Mouse (Mus musculus) liver, embryonic 16.5 days (tissue): Measurements from ENCODE around the gene Drd4. TPM values are rescaled to one million over a fixed set of nuclear protein-coding genes. Genes with fewer than 3 reads are reported as not detected.

Source experiments
- ATAC-seq: fragments of 200-750 bp; cut with Nextera tagmentation; 2 replicates; pipeline ENCODE4 v1.8.0; 2017; ENCODE audit warnings: low read depth, mild to moderate bottlenecking, moderate number of reproducible peaks, moderate library complexity
- H3K27ac ChIP-seq: fragments of 300-500 bp; sonication (generic); 2 replicates; pipeline ENCODE4 v1.5.1; 2014; ENCODE audit warnings: mild to moderate bottlenecking, low read length
- H3K27me3 ChIP-seq: fragments of 300-500 bp; sonication (generic); 2 replicates; pipeline ENCODE4 v1.6.1; 2014; ENCODE audit warnings: low read depth, low read length, mixed read lengths; ENCODE audit not compliant: control insufficient read depth, insufficient read depth
- H3K36me3 ChIP-seq: fragments of 300-500 bp; sonication (generic); 2 replicates; pipeline ENCODE4 v1.6.1; 2014; ENCODE audit warnings: mild to moderate bottlenecking; ENCODE audit not compliant: control insufficient read depth, insufficient read depth
- H3K4me1 ChIP-seq: fragments of 300-500 bp; sonication (generic); 2 replicates; pipeline ENCODE4 v1.6.1; 2014; ENCODE audit warnings: low read depth, low read length, mixed read lengths; ENCODE audit not compliant: control insufficient read depth
- H3K4me2 ChIP-seq: fragments of 300-500 bp; sonication (generic); 2 replicates; pipeline ENCODE4 v1.6.1; 2014; ENCODE audit warnings: low read depth, low read length, mixed read lengths
- H3K4me3 ChIP-seq: fragments of 300-500 bp; sonication (generic); 2 replicates; pipeline ENCODE4 v1.5.1; 2014; ENCODE audit warnings: low read depth, mild to moderate bottlenecking, low read length
- H3K9ac ChIP-seq: fragments of 300-500 bp; sonication (generic); 2 replicates; pipeline ENCODE4 v1.6.1; 2014; ENCODE audit warnings: low read depth, low read length
- H3K9me3 ChIP-seq: fragments of 300-500 bp; sonication (generic); replicated peaks from 2 replicates; pipeline ENCODE4 v1.6.1; 2016; ENCODE audit warnings: low read length; ENCODE audit not compliant: control insufficient read depth
- WGBS: fragments of 180-500 bp; shearing (Covaris S2); extraction: QIAGEN DNeasy Blood & Tissue Kit; methylation state at CpG from one replicate; pipeline ENCODE4 v1.1.7; 2014; ENCODE audit not compliant: insufficient replicate concordance; 5-methylcytosine and 5-hydroxymethylcytosine counted together
- polyA plus RNA-seq: library from polyadenylated mRNA; unstranded; fragments of >200 nt; fragmentation: Nextera tagmentation; extraction: Ambion mirVana; gene quantifications from 2 replicates; pipeline ENCODE4 v1.2.1, GENCODE M21; 2015

Drd4 gene
- polyA plus RNA-seq, 1 experiment from 2014 or later = not detected

DNA sequence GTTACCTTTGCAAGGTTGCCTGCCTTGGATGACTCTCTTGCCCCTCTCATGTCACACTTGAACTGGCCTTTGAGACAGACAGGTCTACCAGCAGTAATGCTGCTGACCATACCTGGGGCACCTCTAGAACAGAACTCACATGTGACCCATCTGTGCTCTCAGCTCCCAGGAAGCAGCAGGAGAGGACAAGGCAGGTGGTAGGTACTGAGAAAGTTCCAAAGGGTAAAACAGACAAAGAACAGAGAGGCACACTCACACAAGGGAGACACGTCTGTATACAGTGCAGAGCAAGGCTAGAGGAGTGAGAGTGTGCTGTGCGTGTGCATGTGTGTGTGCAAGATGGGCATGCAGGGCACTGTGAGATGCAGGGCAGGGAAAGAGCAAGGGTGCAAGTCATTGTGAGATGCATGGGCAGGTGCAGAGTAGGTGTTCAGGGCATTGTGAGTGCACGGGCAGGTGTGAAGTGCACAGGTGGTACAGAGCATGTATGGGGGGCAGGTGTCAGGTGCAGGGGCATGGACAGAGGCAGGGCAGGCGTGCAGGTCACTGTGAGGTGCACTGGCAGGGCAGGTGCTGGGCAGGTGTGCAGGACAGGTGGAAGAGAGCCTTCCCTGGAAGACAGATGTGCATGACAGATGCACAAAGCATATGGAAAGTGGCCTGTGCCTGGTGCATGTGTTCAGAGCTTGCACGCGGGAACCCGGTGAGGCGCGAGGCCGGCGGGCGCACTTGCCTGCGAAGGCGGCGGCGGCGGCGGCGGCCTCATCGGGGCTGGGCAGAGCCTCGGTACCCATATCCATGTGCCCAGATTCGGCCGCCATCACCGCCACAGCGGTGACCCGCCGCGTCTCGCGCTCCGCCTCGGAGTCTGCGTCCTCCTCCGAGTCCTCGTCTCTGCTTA is 35.0 kb downstream of the Drd4 start:
- WGBS = 4% methylated on average over 34 of the region's 35 CpGs
- H3K4me1 ChIP-seq = peaks cover 23% of the 10 kb centered on the region
- ATAC-seq = peak; percentile 5

DNA sequence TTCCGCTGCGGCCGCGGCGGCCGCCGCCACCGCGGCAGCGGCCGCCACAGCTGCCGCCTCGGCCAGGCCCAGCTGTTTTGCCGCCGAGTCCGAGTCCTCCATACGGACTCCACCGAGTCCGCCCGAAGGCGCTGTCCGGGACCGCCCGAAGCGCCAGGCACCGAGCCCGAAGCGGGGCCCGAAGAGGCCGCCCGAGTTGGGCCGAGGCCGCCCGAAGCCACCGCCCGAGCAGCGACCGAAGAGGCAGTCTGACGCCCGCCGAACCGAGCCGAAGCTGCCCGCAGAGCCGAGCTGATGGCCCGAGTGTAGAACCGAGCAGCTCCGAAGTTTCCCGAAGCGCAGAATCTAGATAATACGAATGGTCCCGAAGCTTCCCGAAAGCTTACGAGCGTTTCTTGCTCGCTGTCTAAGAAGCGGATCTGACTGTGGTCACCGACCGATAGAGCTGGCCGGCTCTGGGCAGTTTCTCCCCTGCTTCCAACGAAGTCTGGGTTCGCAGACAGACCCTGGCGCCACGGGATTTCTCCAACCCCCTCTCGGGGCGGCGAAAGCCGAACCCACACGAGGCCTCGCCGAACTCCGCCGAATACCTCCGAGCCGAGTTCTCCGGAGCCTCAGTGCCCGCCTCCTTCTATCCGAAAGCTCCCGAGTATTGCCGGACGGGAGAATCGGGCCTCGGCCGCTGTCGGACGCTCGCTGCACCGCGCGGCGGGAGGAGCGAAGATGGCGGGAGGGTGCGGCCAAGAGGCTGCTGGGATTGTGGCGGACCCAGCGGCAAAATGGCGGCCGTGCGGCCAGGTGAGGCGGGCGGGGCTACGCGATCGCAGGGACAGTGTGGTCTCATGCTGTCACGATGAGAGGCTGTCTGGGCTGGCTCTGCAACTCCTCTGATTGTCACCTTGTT is 35.9 kb downstream of the Drd4 start, which contains the start of the genes Deaf1 and Tmem80:
TSS of gene Deaf1 (minus strand) at position 222 of the 904 bp plus-strand sequence.
TSS of gene Tmem80 (plus strand) at position 271 of the 904 bp plus-strand sequence.
- Histone ChIP-seq H3K27me3 (no peaks in the 10 kb centered on the region), H3K4me1 (peaks cover 23% of the 10 kb centered on the region), H3K36me3 (peaks cover 8% of the 10 kb centered on the region), H3K9ac (peak within 1 kb of the TSS; percentile 96), H3K27ac (peak within 1 kb of the TSS; percentile 99), H3K4me2 (peak within 1 kb of the TSS; percentile 99), H3K4me3 (peak within 1 kb of the TSS; percentile 81), H3K9me3 (no peaks in the 10 kb centered on the region)
- peak; percentile 90 for ATAC-seq
- whole genome bisulfite sequencing = under 1% methylated on average over 105 of the region's 105 CpGs

More for the DNA sequence above, 35.0 kb downstream of the Drd4 start:
- peak overlapping the region; percentile 96 for H3K9ac ChIP-seq
- H3K4me2 ChIP-seq = peak overlapping the region; percentile 99
- H3K36me3 ChIP-seq = peaks cover 17% of the 10 kb centered on the region
- H3K9me3 ChIP-seq = no peaks in the 10 kb centered on the region
- no peaks in the 10 kb centered on the region for H3K27me3 ChIP-seq
- peak overlapping the region; percentile 99 for H3K27ac ChIP-seq
- H3K4me3 ChIP-seq = peak overlapping the region; percentile 81

DNA sequence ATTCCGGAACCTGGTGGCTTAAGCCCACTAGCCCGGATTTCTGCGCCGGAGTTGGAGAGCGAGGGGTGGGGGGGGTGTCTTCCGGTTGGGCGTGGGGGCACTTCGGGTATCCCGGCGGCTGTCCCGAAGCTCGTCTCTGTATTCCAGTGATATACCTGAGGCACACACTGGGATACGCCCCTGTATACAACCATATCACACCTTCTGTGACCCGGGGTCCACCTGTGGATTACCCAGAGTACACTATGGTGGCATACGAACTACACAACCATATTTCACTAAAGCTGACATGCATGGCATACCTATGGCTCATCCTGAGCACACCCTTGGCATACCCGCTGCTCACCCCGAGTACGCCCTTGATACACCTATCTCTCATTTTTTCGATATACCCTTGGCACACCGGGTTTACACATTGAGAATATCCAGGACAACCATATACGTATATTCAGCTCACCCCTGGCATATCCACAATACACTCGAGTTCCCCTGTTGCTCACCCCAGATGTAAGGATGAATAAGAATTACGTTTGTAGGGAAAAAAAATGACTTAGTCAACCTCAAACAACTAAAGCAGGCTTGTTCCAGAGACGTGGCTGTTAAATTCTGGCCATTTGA is 36.7 kb downstream of the Drd4 start:
- Histone ChIP-seq H3K9me3 (no peaks in the 10 kb centered on the region), H3K36me3 (no peaks in the 10 kb centered on the region; the same call in 1 of the 2 replicates), H3K4me2 (peak overlapping the region; percentile 99), H3K27ac (peak overlapping the region; percentile 99), H3K4me1 (peaks cover 23% of the 10 kb centered on the region), H3K9ac (peak overlapping the region; percentile 96), H3K4me3 (peak overlapping the region; percentile 81), H3K27me3 (no peaks in the 10 kb centered on the region)
- WGBS = 14% methylated on average over 24 of the region's 24 CpGs
- no peak; the same call in 1 of the 2 replicates for ATAC-seq

DNA sequence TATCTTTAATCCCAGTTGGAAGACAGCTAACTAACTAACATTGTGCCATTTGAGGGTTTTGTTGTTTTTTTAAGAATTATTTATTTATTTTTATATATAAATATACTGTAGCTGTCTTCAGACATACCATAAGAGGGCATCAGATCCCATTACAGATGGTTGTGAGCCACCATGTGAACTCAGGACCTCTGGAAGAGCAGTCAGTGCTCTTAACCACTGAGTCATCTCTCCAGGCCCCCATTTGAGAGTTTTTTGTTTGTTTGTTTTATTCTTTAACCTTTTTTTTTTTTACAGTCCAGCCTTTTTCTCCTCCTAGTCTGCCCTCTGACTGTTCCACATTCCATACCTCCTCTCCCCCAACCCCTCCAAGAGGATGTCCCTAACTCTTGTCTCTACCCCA is 38.9 kb downstream of the Drd4 start:
- Histone ChIP-seq H3K27ac (no peak overlapping the region), H3K4me3 (no peak overlapping the region), H3K27me3 (no peaks in the 10 kb centered on the region), H3K9ac (no peak overlapping the region), H3K36me3 (peaks cover 3% of the 10 kb centered on the region), H3K4me2 (no peak overlapping the region), H3K9me3 (no peaks in the 10 kb centered on the region), H3K4me1 (peaks cover 18% of the 10 kb centered on the region)
- ATAC-seq = no peak

DNA sequence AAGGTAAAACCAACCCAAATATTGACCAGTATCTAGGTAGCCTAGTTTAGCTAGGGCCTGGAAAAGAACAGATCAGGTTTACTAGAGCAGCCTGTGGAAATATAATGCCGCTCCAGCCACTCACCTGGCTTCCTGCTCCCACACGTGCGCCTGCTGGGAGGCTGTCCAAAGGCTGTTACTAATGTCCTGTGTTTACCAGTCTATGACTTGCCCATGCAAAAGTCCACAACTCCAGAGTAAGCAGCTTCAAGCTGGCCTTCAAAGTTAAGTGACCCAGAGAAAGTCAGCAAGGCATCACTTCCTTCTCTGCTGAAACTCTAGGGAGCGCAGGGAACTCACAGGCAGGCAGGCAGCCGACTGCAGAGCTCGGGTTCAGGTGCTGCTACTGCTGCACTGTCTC is 40.2 kb downstream of the Drd4 start:
- peaks cover 3% of the 10 kb centered on the region for H3K36me3 ChIP-seq
- no peak for ATAC-seq
- H3K4me3 ChIP-seq = no peak overlapping the region
- H3K27me3 ChIP-seq = no peaks in the 10 kb centered on the region
- no peak overlapping the region for H3K9ac ChIP-seq
- H3K4me2 ChIP-seq = no peak overlapping the region
- peaks cover 6% of the 10 kb centered on the region for H3K4me1 ChIP-seq
- no peaks in the 10 kb centered on the region for H3K9me3 ChIP-seq
- H3K27ac ChIP-seq = no peak overlapping the region
- whole genome bisulfite sequencing = 79% methylated on average over 6 of the region's 6 CpGs

DNA sequence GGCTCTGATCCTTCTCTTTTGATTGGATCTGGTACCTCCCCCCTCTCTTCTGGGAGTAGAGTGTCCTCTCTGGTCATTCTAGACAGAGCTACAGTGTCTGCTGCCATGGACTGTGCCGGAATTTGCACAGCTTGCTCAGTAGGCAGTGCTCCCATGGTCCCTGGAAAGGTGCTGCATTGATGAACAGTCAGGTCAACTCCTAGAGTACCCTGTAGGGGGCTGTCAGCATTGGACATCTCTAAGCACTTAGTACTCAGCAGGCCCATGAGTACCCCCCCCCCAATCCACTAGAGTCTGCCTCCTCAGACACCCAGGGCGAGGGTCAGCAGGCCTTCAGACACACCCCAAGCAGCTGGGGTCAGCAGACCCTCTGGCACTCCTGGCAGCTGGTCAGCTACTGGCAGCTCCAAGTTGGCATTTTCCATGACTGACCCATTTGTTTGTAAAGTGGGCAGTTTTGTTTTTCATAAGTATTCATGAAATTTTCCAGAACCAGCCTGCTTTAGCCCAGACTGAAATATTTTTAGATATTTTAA is 43.3 kb downstream of the Drd4 start:
- Histone ChIP-seq H3K36me3 (peaks cover 3% of the 10 kb centered on the region), H3K9ac (no peak overlapping the region), H3K4me1 (peaks cover 12% of the 10 kb centered on the region), H3K4me3 (no peak overlapping the region), H3K4me2 (no peak overlapping the region), H3K9me3 (no peaks in the 10 kb centered on the region), H3K27ac (no peak overlapping the region), H3K27me3 (no peaks in the 10 kb centered on the region)
- ATAC-seq = no peak
- WGBS = 71% methylated on average over 2 of the region's 2 CpGs

DNA sequence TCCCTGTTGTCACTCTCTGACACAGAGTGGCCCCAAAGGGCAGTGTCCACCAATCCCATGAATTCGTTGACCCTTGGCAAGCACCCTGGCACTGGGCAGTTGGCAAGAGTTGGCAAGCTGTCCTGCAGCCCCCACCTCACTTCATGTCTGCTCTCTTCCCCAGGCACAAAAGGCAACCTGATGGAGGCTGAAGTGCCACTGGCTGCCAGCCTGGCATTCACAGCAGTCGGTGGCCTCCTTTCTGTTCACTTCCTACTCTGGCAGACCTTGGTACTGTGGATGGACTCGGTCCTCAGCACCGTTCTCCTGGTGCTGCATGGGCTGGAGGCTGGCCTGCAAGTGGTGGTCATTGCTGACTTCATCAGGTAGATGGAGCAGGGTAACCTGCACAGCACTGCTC is 43.9 kb downstream of the Drd4 start:
- no peak overlapping the region for H3K27ac ChIP-seq
- no peak overlapping the region for H3K4me2 ChIP-seq
- H3K36me3 ChIP-seq = peaks cover 3% of the 10 kb centered on the region
- H3K27me3 ChIP-seq = no peaks in the 10 kb centered on the region
- H3K9me3 ChIP-seq = no peaks in the 10 kb centered on the region
- H3K4me3 ChIP-seq = no peak overlapping the region
- ATAC-seq = no peak
- H3K9ac ChIP-seq = no peak overlapping the region
- 76% methylated on average over 4 of the region's 4 CpGs for whole genome bisulfite sequencing
- peaks cover 12% of the 10 kb centered on the region for H3K4me1 ChIP-seq

DNA sequence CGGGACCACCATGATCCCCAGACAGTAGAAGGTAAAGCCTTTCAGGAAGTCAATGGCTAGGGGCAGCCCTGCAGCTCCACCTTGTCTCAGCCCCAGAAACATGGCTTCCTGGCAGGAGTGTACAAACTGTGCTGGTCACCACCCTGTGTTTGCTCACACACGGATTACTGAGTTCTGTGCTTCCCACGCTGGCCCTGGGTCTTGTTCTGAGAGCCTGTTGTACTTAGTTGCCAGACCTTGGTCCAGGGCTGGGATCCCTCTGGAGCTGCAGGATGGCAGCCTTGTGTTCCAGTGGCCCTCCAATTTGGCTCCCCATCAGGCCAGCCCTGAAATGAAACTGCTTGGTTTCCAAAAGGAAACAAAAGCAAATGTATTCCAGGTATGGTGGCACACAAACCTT is 44.5 kb downstream of the Drd4 start:
- Histone ChIP-seq H3K9ac (no peak overlapping the region), H3K27me3 (no peaks in the 10 kb centered on the region), H3K4me2 (no peak overlapping the region), H3K36me3 (peaks cover 3% of the 10 kb centered on the region), H3K4me1 (peaks cover 12% of the 10 kb centered on the region), H3K27ac (no peak overlapping the region), H3K4me3 (no peak overlapping the region), H3K9me3 (no peaks in the 10 kb centered on the region)
- no peak for ATAC-seq
- WGBS = 69% methylated on average over 3 of the region's 3 CpGs
